Mouse (Mus musculus) myocyte (in vitro differentiated cells): Measurements from ENCODE around the gene Sirt7. TPM values are rescaled to one million over a fixed set of nuclear protein-coding genes. Genes with fewer than 3 reads are reported as not detected.

ENCODE experiments used
- H3K27me3 ChIP-seq: one replicate; pipeline ENCODE4 v1.6.1; 2011; ENCODE audit not compliant: control insufficient read depth, insufficient read depth, insufficient read length
- H3K36me3 ChIP-seq: one replicate; pipeline ENCODE4 v1.6.1; 2011; ENCODE audit not compliant: control insufficient read depth, insufficient read depth
- H3K4me2 ChIP-seq: one replicate; pipeline ENCODE4 v1.6.1; 2011; ENCODE audit warnings: low read depth, control low read depth
- H3K4me3 ChIP-seq: one replicate; pipeline ENCODE4 v1.5.1; 2011; ENCODE audit warnings: mild to moderate bottlenecking, control low read depth, moderate library complexity
- H3K79me2 ChIP-seq: one replicate; pipeline ENCODE4 v1.6.1; 2011; ENCODE audit not compliant: control insufficient read depth, insufficient read depth
- H3ac ChIP-seq: one replicate; pipeline ENCODE4 v1.6.1; 2011; ENCODE audit not compliant: control insufficient read depth, insufficient read length
- CEBPB ChIP-seq: IDR thresholded peaks from 2 replicates; pipeline ENCODE4 v1.6.1; 2011; ENCODE audit warnings: mild to moderate bottlenecking, moderate library complexity; ENCODE audit not compliant: poor library complexity, insufficient read depth, severe bottlenecking
- E2F4 ChIP-seq: IDR thresholded peaks from one replicate; pipeline ENCODE4 v1.6.1; 2011; ENCODE audit warnings: mild to moderate bottlenecking, control low read depth, moderate library complexity; ENCODE audit not compliant: insufficient read depth
- MAX ChIP-seq: IDR thresholded peaks from one replicate; pipeline ENCODE4 v1.6.1; 2011; ENCODE audit warnings: low read depth, mild to moderate bottlenecking, control low read depth
- MYOD1 ChIP-seq, 3 experiments: IDR thresholded peaks; one replicate each; pipeline ENCODE4 v1.6.1; 2011; ENCODE audit warnings: control low read depth in 2 of 3, low read depth in 2 of 3, mild to moderate bottlenecking in 2 of 3, moderate library complexity in 1 of 3; ENCODE audit not compliant: insufficient read length in 2 of 3, control insufficient read depth in 1 of 3
- MYOG ChIP-seq, 3 experiments: IDR thresholded peaks; one replicate each; pipeline ENCODE4 v1.6.1; 2011; ENCODE audit warnings: control low read depth in 2 of 3, low read depth in 2 of 3, mild to moderate bottlenecking in 2 of 3; ENCODE audit not compliant: insufficient read length in 2 of 3, control insufficient read depth in 1 of 3, insufficient read depth in 1 of 3
- POLR2A ChIP-seq: IDR thresholded peaks from one replicate; pipeline ENCODE4 v1.6.1; 2011; ENCODE audit warnings: low read depth, mild to moderate bottlenecking, control low read depth, moderate library complexity; ENCODE audit not compliant: insufficient read length
- POLR2AphosphoS2 ChIP-seq: IDR thresholded peaks from one replicate; pipeline ENCODE4 v1.6.1; 2011; ENCODE audit warnings: low read depth, control low read depth; ENCODE audit not compliant: insufficient read length
- REST ChIP-seq: IDR thresholded peaks from one replicate; pipeline ENCODE4 v1.6.1; 2011; ENCODE audit warnings: mild to moderate bottlenecking, control low read depth, moderate library complexity; ENCODE audit not compliant: insufficient read depth, insufficient read length
- SRF ChIP-seq: IDR thresholded peaks from one replicate; pipeline ENCODE4 v1.6.1; 2011; ENCODE audit warnings: low read depth; ENCODE audit not compliant: control insufficient read depth, insufficient read length
- TCF12 ChIP-seq: IDR thresholded peaks from one replicate; pipeline ENCODE4 v1.6.1; 2011; ENCODE audit warnings: mild to moderate bottlenecking, control low read depth; ENCODE audit not compliant: poor library complexity, insufficient read depth, severe bottlenecking
- TCF3 ChIP-seq: IDR thresholded peaks from one replicate; pipeline ENCODE4 v1.6.1; 2011; ENCODE audit warnings: low read depth, control low read depth; ENCODE audit not compliant: insufficient read length
- USF1 ChIP-seq: IDR thresholded peaks from one replicate; pipeline ENCODE4 v1.6.1; 2011; ENCODE audit warnings: low read depth, mild to moderate bottlenecking, control low read depth, moderate library complexity
- polyA plus RNA-seq: library from polyadenylated mRNA; unstranded; fragments of >200 nt; fragmentation: generic; extraction: Trizol; gene quantifications from one replicate; pipeline ENCODE4 v1.2.1, GENCODE M21; 2012; ENCODE audit warnings: missing spikeins

Sirt7 gene
- polyA plus RNA-seq, 1 experiment: 29.9 TPM

- no peaks in the 10 kb centered on the region for H3K27me3 ChIP-seq
- TF ChIP-seq E2F4: no peak
- TF ChIP-seq REST: peak; percentile 41
- TF ChIP-seq POLR2A: no peak
- no peak for TF ChIP-seq SRF
- TF ChIP-seq TCF12: no peak
- no peak for TF ChIP-seq USF1
- TF ChIP-seq MYOG (IDR thresholded peaks at IDR 0.05; ENCODE audit: control insufficient read depth in 1 of 3, insufficient read depth in 1 of 3, insufficient read length in 2 of 3, low read depth in 2 of 3): no peak
- no peak for TF ChIP-seq TCF3
- peak overlapping the region; percentile 29 for H3ac ChIP-seq
- H3K79me2 ChIP-seq: peaks cover 41% of the 10 kb centered on the region
- H3K4me2 ChIP-seq: peak overlapping the region; percentile 71
- peaks cover 28% of the 10 kb centered on the region for H3K36me3 ChIP-seq
- peak overlapping the region; percentile 41 for H3K4me3 ChIP-seq
These were observed 920 bp downstream of the Sirt7 start for GRCm38 (mm10) chr11:120623961-120624679.

DNA sequence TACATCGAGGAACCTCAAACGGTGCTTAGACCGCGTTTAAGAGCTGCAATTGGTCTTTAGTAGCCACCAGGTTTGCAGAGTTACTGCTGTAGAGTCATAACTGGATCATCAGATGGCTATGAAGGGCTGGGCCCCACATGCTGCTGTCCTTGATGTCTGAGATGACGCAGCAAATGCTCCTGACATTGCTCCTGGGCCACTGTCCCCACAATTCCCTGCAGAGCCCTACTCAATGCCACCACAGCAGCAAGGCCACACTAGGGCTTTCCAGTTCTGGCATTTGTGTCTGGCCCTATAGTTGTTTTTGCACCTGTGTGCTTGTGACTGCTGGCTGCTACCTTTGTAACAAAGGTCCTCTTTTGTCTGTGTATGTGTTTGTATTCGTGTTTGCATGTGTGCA, 2.2 kb downstream of the Sirt7 start:
- Histone ChIP-seq H3K36me3 (peaks cover 29% of the 10 kb centered on the region), H3K4me3 (no peak overlapping the region)
- TF ChIP-seq MYOD1 (IDR thresholded peaks at IDR 0.05; ENCODE audit: control insufficient read depth in 1 of 3, insufficient read length in 2 of 3, low read depth in 2 of 3) (no peak), REST (no peak), POLR2AphosphoS2 (no peak), MAX (no peak), MYOG (IDR thresholded peaks at IDR 0.05; ENCODE audit: control insufficient read depth in 1 of 3, insufficient read depth in 1 of 3, insufficient read length in 2 of 3, low read depth in 2 of 3) (no peak), USF1 (no peak), POLR2A (no peak), TCF12 (no peak), E2F4 (no peak), CEBPB (no peak), TCF3 (no peak), SRF (no peak)

GRCm38 (mm10) chr11:120620195-120620594, 4.8 kb downstream of the Sirt7 start:
- H3ac ChIP-seq: no peak overlapping the region
- peaks cover 19% of the 10 kb centered on the region for H3K36me3 ChIP-seq
- no peaks in the 10 kb centered on the region for H3K27me3 ChIP-seq
- no peak overlapping the region for H3K4me2 ChIP-seq
- peaks cover 26% of the 10 kb centered on the region for H3K79me2 ChIP-seq
- TF ChIP-seq REST (no peak), POLR2A (no peak), MYOG (IDR thresholded peaks at IDR 0.05; ENCODE audit: control insufficient read depth in 1 of 3, insufficient read depth in 1 of 3, insufficient read length in 2 of 3, low read depth in 2 of 3) (no peak), CEBPB (no peak), TCF3 (no peak), MYOD1 (IDR thresholded peaks at IDR 0.05; ENCODE audit: control insufficient read depth in 1 of 3, insufficient read length in 2 of 3, low read depth in 2 of 3) (no peak), E2F4 (no peak), TCF12 (no peak), SRF (no peak), USF1 (no peak), MAX (no peak), POLR2AphosphoS2 (no peak)
- no peak overlapping the region for H3K4me3 ChIP-seq

More for the DNA sequence above, 2.2 kb downstream of the Sirt7 start:
- no peaks in the 10 kb centered on the region for H3K27me3 ChIP-seq
- peaks cover 28% of the 10 kb centered on the region for H3K79me2 ChIP-seq
- no peak overlapping the region for H3K4me2 ChIP-seq
- H3ac ChIP-seq: no peak overlapping the region

- Histone ChIP-seq H3K27me3 (no peaks in the 10 kb centered on the region), H3K79me2 (peaks cover 34% of the 10 kb centered on the region), H3K36me3 (peaks cover 22% of the 10 kb centered on the region), H3K4me2 (no peak overlapping the region), H3ac (no peak overlapping the region), H3K4me3 (no peak overlapping the region)
- TF ChIP-seq CEBPB: no peak
These were observed 6.2 kb downstream of the Sirt7 start for GRCm38 (mm10) chr11:120618619-120619535.
